Mouse (Mus musculus) heart, postnatal 0 days (tissue): Measurements from ENCODE around the gene Creb5.

ENCODE experiments used
- CTCF ChIP-seq: IDR thresholded peaks from 2 replicates; pipeline ENCODE4 v1.5.1; 2016; ENCODE audit warnings: antibody characterized with exemption, control low read depth, low read depth
- EP300 ChIP-seq: IDR thresholded peaks from 2 replicates; pipeline ENCODE4 v1.6.1; 2016; ENCODE audit warnings: antibody characterized with exemption, low read depth

DNA sequence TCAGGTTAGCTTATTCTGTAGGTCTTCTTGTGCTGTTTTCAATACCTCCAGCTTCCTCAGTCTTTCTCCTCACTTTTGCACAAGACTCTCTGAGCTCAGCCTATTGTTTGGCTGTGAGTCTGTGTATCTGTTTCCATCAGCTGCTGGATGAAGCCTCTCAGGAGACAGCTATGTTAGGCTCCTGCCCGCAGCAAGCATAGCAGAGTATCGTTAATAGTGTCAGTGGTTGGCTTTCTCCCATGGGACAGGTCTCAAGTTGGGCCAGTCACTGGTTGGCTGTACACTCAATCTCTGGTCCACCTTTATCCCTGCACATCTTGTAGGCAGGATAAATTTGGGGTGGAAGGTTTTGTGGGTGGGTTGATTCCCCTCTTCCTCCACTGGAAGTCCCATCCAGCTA is 226.3 kb downstream of the Creb5 start:
- no peak for TF ChIP-seq CTCF
- no peak for TF ChIP-seq EP300
